Mouse (Mus musculus): ENCODE measurements around the gene Enpp5.

Gene Enpp5

GRCm38 (mm10) chr17:44078631-44079350 lies at the start of gene Enpp5:
Enpp5 (plus strand) TSS chr17:44078813.
- no peak for DNase-seq (ENCODE audit: extremely low read depth, low read depth, low spot score)

GRCm38 (mm10) chr17:44029616-44030015 lies 49.0 kb upstream of the Enpp5 start:
- no peak for DNase-seq (ENCODE audit: extremely low read depth, low read depth, low spot score)

- DNase-seq (ENCODE audit: extremely low read depth, low read depth, low spot score), result no peak
Observed at GRCm38 (mm10) chr17:44030776-44031587, 47.6 kb upstream of the Enpp5 start.

GRCm38 (mm10) chr17:44035005-44035404 lies 43.6 kb upstream of the Enpp5 start:
- DNase-seq (ENCODE audit: extremely low read depth, low read depth, low spot score), result no peak

- DNase-seq (ENCODE audit: extremely low read depth, low read depth, low spot score), result no peak
Observed at GRCm38 (mm10) chr17:44038656-44039055, 40.0 kb upstream of the Enpp5 start.

- no peak for DNase-seq (ENCODE audit: extremely low read depth, low read depth, low spot score)
Observed at GRCm38 (mm10) chr17:44040449-44040848, 38.2 kb upstream of the Enpp5 start.

GRCm38 (mm10) chr17:44042301-44042700 lies 36.3 kb upstream of the Enpp5 start:
- DNase-seq (ENCODE audit: extremely low read depth, low read depth, low spot score), result no peak

- DNase-seq (ENCODE audit: extremely low read depth, low read depth, low spot score), result no peak
Observed at GRCm38 (mm10) chr17:44042861-44043260, 35.8 kb upstream of the Enpp5 start.

- no peak for DNase-seq (ENCODE audit: extremely low read depth, low read depth, low spot score)
Observed at GRCm38 (mm10) chr17:44053427-44053826, 25.2 kb upstream of the Enpp5 start.

GRCm38 (mm10) chr17:44057123-44057522 lies 21.5 kb upstream of the Enpp5 start:
- DNase-seq (ENCODE audit: extremely low read depth, low read depth, low spot score), result no peak

GRCm38 (mm10) chr17:44058145-44058544 lies 20.5 kb upstream of the Enpp5 start:
- no peak for DNase-seq (ENCODE audit: extremely low read depth, low read depth, low spot score)

- no peak for DNase-seq (ENCODE audit: extremely low read depth, low read depth, low spot score)
Observed at GRCm38 (mm10) chr17:44060781-44061180, 17.8 kb upstream of the Enpp5 start.

GRCm38 (mm10) chr17:44061289-44061890 lies 17.2 kb upstream of the Enpp5 start:
- DNase-seq (ENCODE audit: extremely low read depth, low read depth, low spot score), result peak; percentile 98

- no peak for DNase-seq (ENCODE audit: extremely low read depth, low read depth, low spot score)
Observed at GRCm38 (mm10) chr17:44068876-44069275, 9.7 kb upstream of the Enpp5 start.

GRCm38 (mm10) chr17:44071680-44072079 lies 6.9 kb upstream of the Enpp5 start:
- no peak for DNase-seq (ENCODE audit: extremely low read depth, low read depth, low spot score)

GRCm38 (mm10) chr17:44075601-44076000 lies 3.0 kb upstream of the Enpp5 start:
- DNase-seq (ENCODE audit: extremely low read depth, low read depth, low spot score), result no peak

GRCm38 (mm10) chr17:44076051-44076680 lies 2.4 kb upstream of the Enpp5 start:
- DNase-seq (ENCODE audit: extremely low read depth, low read depth, low spot score), result no peak

GRCm38 (mm10) chr17:44077146-44077842 lies 1.3 kb upstream of the Enpp5 start:
- DNase-seq (ENCODE audit: extremely low read depth, low read depth, low spot score), result no peak

- no peak for DNase-seq (ENCODE audit: extremely low read depth, low read depth, low spot score)
Observed at GRCm38 (mm10) chr17:44077843-44078160, 811 bp upstream of the Enpp5 start.

- DNase-seq (ENCODE audit: extremely low read depth, low read depth, low spot score), result no peak
Observed at GRCm38 (mm10) chr17:44083156-44083555, 4.5 kb downstream of the Enpp5 start.

- no peak for DNase-seq (ENCODE audit: extremely low read depth, low read depth, low spot score)
Observed at GRCm38 (mm10) chr17:44088226-44088625, 9.6 kb downstream of the Enpp5 start.

Measured in fat pad, adult 2 months (tissue).